Mouse (Mus musculus): Measurements from ENCODE around the gene Ttbk2.

Ttbk2 gene
- long read RNA-seq, experiment 1, partial matches to known transcripts: 1 of 2 reads
- long read RNA-seq, experiment 1, other reads (novel, unspliced or antisense): 1 of 2 reads
- long read RNA-seq, experiment 2, partial matches to known transcripts: 0 of 2 reads
- long read RNA-seq, experiment 2, other reads (novel, unspliced or antisense): 2 of 2 reads

DNA sequence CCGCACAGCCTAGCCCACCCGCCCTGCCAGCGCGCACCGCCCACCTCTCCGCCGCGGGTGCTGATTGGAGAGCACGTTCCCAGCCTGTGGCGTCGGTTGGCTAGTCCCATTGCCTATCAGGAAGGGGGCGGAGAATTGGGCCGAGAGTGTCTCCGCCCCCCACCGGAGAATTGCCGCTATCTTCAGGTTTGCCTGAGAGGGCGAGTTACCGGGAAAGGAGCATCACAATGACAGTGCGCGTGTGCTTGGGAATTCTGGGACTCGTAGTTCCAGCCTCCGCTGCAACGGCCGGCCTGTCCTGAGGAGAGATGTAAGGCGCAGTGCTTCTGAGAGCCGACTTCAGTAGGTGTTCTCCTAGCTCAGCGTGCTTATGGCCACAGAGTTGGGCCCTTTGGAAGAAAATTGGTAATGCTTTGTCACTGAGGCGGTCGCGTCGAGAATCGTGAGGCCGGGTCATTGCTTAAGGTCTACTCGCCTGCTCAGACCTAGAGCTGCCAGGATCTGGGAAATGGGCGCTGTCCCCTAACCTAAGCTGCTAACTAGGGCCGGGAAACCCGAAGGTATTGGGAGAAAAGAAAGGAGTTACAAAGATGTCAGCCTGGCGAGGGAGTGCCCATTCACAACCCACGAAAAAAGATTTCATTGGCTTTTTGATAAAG lies at the start of gene Ttbk2:
Gene Ttbk2, minus strand, starts transcription at position 181 of the 659 bp plus-strand sequence.
- intact Hi-C loops (cut with DNase I): loop anchor here (10.0 kb wide), 1 partner anchor 116 kb away; no protein-coding TSS in a partner anchor

GRCm38 (mm10) chr2:120896361-120896760 lies 46.0 kb upstream of the Ttbk2 start:
- intact Hi-C loops (cut with DNase I): no loop called here

GRCm38 (mm10) chr2:120887601-120888000 lies 37.2 kb upstream of the Ttbk2 start:
- intact Hi-C loops (cut with DNase I): no loop called here

- intact Hi-C loops (cut with DNase I): no loop called here
These were observed 22.8 kb upstream of the Ttbk2 start for GRCm38 (mm10) chr2:120873192-120873591.

- intact Hi-C loops (cut with DNase I): no loop called here
These were observed 21.3 kb upstream of the Ttbk2 start for GRCm38 (mm10) chr2:120871447-120872336.

- intact Hi-C loops (cut with DNase I): loop anchor here (5.0 kb wide), 1 partner anchor 395 kb away; no protein-coding TSS in a partner anchor
These were observed 16.9 kb upstream of the Ttbk2 start for GRCm38 (mm10) chr2:120867336-120867735.

DNA sequence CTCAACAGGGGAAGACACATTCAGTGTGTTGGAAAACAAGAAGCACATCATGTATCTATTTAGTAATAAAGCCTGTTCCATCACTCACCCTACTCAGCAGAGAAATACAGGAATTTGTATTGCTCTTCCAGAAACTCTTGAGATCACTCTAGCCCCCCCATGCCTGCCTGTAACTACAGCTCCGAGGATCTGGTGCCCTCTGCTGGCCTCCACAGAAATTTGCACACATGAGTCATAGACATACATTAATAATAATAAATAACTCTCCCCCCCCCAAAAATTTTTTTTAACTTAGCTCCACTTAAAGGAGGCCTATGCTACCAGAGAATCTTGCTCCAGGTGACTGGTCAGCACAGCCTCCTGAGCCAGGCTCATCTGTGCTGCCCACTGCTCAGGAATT lies 16.2 kb upstream of the Ttbk2 start:
- intact Hi-C loops (cut with DNase I): loop anchor here (5.0 kb wide), 1 partner anchor 394 kb away; no protein-coding TSS in a partner anchor

DNA sequence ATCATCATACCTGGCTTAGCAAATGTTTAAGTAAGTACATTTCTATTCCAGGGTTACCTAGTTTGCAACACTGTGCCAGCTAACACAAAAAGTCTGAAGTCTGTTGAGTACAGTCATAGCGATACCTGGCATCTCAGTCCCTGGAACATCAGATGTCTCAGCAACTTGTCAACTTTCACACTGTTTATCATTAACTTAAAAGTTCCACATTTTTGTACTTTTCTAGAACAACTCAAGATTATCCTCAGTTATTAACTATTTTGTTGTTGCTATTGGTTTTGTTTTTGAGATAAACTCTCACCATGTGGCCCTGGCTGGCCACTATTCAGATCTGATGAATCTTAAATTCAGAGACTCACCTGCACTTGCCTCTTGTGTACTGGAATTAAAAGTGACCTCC lies 13.0 kb upstream of the Ttbk2 start:
- intact Hi-C loops (cut with DNase I): no loop called here

DNA sequence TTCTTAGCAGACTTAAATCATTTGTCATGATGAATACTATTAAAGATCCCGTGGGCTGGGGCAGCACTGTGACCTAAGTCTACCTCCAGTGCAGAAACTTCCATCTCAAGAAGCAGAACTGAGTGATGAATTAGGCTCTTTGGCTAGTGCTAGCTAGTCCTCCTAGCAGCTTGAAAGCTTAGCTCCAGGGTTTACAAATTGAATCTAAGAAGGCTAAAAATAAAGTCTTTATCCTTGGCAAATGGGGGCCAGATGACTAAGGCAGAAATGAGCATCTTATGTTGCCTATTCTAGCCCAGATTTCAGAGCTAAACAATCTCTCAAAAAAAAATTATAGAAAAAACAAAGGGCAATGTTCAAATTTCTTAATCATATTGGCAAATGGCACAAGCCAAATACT lies 10.3 kb upstream of the Ttbk2 start:
- intact Hi-C loops (cut with DNase I): no loop called here

- intact Hi-C loops (cut with DNase I): loop anchor here (10.0 kb wide), 1 partner anchor 123 kb away; no protein-coding TSS in a partner anchor
These were observed 7.7 kb upstream of the Ttbk2 start for GRCm38 (mm10) chr2:120858131-120858530.

GRCm38 (mm10) chr2:120853151-120853550 lies 2.7 kb upstream of the Ttbk2 start:
- intact Hi-C loops (cut with DNase I): loop anchor here (10.0 kb wide), 1 partner anchor 118 kb away; no protein-coding TSS in a partner anchor

DNA sequence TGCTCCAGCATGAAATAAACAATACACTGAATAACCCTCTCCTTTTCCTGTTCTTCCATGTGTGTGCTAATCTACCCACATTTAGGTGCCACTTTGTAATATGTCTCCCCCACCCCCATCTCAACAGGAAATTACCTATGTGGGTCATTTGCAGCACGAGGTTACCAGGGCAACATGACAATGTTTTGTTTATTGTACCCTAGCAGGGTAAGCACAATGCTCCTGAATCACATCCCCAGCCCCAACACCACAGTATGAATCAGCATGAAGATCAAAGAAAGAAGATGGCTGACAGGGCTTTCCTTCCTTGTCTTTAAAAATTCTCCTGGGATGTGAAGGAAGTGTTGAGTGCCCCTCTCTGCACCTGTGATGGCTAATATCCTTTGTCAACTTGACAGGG lies 2.2 kb upstream of the Ttbk2 start:
- intact Hi-C loops (cut with DNase I): loop anchor here (10.0 kb wide), 1 partner anchor 118 kb away; no protein-coding TSS in a partner anchor

DNA sequence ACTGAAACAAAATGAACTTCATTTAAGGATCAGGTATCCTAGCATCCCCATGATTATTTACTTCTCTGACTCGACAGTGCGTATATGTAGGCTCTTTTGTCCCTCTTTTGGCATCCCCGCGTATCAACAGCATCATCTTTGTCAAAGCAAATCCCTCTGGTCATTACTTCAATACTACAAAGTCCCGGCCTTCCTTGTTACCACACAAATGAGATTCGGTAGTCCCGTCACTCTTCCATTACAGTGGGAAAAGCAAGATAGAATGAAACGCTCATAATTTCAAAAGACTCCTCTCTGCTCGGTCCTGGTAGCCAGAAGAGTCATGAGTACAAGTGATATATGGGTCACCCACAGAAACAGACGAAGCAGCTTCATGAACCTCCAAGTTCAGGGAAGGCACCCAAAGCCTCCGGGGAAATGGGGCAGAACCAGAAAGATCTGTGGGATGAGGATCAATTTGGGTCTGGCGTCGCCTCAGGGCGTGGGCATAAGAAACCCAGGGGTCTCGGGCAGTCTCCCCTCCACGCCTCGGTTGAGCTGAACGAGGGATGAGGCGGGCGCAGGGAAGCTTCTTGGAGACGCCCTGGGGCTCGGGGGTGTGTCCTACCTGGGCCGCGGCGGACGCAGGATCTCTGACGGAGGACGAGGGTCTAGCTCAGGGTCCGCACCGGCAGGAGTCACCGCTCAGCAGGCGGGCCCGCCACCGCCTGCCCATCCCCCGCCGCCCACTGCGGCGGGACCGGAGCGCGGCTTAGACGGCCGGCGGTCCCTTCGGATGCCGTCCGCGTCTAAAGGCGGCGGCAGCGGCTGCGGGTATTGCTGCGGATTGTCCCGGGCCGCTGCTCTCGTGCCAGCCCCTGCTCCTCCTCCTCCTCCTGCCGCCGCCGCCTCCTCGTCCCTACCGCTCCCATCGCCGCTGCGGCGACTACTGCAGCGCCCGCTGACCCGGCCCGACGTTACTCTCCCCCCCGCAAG lies 668 bp downstream of the Ttbk2 start, which contains the start of gene Cdan1:
Gene Cdan1, minus strand, starts transcription at position 680 of the 975 bp plus-strand sequence.
- intact Hi-C loops (cut with DNase I): loop anchor here (10.0 kb wide), 1 partner anchor 115 kb away; no protein-coding TSS in a partner anchor

GRCm38 (mm10) chr2:120845280-120845679 lies 5.1 kb downstream of the Ttbk2 start:
- intact Hi-C loops (cut with DNase I): no loop called here

GRCm38 (mm10) chr2:120843990-120844389 lies 6.4 kb downstream of the Ttbk2 start:
- intact Hi-C loops (cut with DNase I): no loop called here

DNA sequence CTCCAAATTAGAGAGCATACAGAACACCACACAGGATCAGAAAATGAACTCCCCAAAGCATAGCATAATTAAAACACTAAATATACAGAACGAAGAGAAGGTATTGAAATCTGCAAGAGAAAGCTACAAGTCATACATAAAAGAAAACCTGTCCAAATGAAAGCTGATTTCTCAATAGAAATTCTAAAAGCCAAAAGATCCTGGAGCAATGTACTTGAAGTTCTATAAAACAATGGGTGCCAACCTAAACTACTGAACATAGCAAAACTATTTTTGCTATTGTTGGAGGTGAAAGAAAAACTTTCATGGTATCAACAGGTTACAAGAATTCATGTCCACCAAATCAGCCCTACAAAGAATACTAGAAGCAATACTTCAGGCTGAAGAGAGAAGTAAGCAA lies 9.2 kb downstream of the Ttbk2 start:
- intact Hi-C loops (cut with DNase I): no loop called here

DNA sequence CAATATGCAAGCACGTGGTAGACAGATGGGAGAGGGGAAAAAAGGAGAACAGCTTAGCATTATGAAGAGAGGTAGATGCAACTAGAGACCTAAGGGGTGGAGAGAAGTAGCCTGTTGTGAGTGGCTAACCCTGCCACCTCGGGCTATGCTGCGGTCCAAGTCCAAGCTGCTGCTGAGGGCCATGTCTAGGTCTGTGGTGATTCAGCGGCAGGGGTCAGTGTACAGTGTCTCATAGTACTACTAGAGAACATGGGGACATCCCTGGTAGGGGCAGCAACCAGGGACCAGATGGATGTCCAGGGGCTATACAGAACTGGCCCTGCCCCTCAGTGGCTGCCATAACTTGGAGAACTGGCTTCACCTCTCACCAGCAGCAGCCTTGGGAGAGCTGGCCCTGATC lies 15.2 kb downstream of the Ttbk2 start:
- intact Hi-C loops (cut with DNase I): no loop called here

DNA sequence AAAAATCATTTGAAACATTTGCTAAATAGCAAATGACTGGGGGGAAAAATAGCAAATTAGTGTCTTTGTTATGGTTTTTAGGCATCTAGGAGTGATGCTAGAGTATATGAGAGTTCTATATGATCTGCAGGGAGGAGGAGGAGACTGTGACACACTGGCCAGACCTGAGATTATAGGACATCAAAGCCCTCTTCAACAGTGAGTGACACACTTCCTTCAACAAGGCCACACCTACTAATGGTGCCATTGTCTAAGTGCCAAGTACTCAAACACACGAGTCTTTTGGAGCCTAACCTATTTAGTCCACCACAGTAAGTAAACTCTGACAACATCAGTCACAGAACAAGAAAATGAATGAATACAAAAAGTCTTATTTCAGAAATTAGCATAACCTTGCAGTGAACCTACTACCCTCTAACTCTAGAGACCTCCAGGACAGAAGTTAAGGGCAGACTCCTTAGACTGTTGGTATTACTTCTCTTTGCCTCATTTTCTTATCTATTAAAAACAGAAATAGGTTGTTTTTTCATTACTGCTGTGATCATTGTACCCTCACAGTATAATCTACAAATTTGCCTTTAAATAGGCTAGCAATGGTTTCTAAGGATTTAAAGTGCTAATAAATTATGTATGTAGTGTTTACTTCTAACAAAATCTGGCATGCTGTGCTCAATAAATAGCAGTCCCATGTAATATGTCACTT lies 23.3 kb downstream of the Ttbk2 start:
- intact Hi-C loops (cut with DNase I): no loop called here

DNA sequence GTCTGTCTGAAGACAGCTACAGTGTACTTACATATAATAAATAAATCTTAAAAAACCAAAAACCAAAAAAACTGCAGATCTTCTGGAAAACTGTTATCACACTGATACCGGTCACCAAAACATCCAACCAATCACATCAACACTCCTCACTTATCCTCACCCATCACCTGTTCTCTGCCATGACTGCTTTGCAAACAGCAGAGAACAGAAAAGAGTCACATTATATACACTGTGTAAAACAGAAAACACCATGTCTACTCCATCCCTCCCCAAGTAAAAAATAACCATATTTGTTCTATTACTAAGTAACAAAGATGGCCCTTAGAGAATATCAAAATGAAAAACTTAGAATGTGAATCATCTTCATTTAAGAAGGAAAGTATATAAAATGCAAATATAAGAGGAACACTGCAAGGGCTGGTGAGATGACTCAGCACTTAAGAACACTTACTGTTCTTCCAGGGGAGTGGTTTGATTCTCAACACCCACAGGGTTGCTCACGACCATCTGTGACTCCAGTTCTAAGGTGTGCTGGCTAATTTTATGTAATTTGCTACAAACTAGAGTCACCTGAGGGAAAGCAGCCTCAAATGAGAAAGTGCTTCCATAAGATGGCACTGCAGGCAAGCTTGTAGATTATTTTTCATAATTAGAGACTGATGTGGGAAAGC lies 80.0 kb downstream of the Ttbk2 start:
- intact Hi-C loops (cut with DNase I): no loop called here
